Comparison of ENCODE assay signal across 23 mouse cellular contexts in genomic region chr6:87774466-87774865, GRCm38 (mm10). TPM values are rescaled to one million over a fixed set of nuclear protein-coding genes. Genes with fewer than 3 reads are reported as not detected.
"Had no signal": no experiment of that assay in that cellular context is flagged by ENCODE, and none has a peak within 500 bp of the region (broad histone marks: within the 10 kb centered on the region; RNA-seq: fewer than 3 reads in every experiment).

No protein-coding gene starts in this region.

- H3K27me3 ChIP-seq: heart, embryonic 12.5 days; hindbrain, embryonic 12.5 days; hindbrain, embryonic 15.5 days; limb, embryonic 13.5 days; limb, embryonic 15.5 days; liver, embryonic 12.5 days had no signal

- H3K4me3 ChIP-seq: heart, embryonic 10.5 days; heart, embryonic 12.5 days; hindbrain, embryonic 12.5 days; hindbrain, embryonic 15.5 days; limb, embryonic 13.5 days; limb, embryonic 15.5 days; liver, embryonic 12.5 days had no signal

- H3K36me3 ChIP-seq: heart, embryonic 10.5 days; heart, embryonic 12.5 days; hindbrain, embryonic 12.5 days; hindbrain, embryonic 15.5 days; limb, embryonic 13.5 days; limb, embryonic 15.5 days; liver, embryonic 12.5 days had no signal

- H3K4me2 ChIP-seq: heart, embryonic 12.5 days; hindbrain, embryonic 12.5 days; hindbrain, embryonic 15.5 days; limb, embryonic 13.5 days; limb, embryonic 15.5 days; liver, embryonic 12.5 days had no signal

- DNase-seq: gastrocnemius, postnatal 14 days; gastrocnemius, postnatal 36 days; heart, adult 18-20 months; heart, postnatal 10 days; kidney, adult 11 months; kidney, adult 8-10 months; kidney, postnatal 10 days; kidney, postnatal 25 days; kidney, postnatal 4 days; layer of hippocampus, adult 9-11 months; layer of hippocampus, postnatal 36 days; left cerebral cortex, postnatal 4 days had no signal

RNA-seq across cellular contexts. Expression of gene Gp9, which starts 3.4 kb away (rescaled TPM):
- total RNA-seq: gastrocnemius, adult 18-20 months; gastrocnemius, adult 8-10 months; gastrocnemius, postnatal 14 days; gastrocnemius, postnatal 36 days; hindbrain, postnatal 0 days; left cerebral cortex, postnatal 4 days had no signal
- polyA plus RNA-seq: liver, adult 2 months had no signal
